Mouse (Mus musculus): Measurements from ENCODE around the gene Tns1. TPM values are rescaled to one million over a fixed set of nuclear protein-coding genes. Genes with fewer than 3 reads are reported as not detected.

The Tns1 gene
- polyA plus RNA-seq, 1 experiment from 2014 or later, result 15.3 TPM

- 86% methylated on average over 5 of the region's 5 CpGs for WGBS
- no peaks in the 10 kb centered on the region; the same call in 1 of the 2 replicates for H3K27me3 ChIP-seq (ENCODE audit: insufficient read depth, poor library complexity, severe bottlenecking)
- H3K9me3 ChIP-seq, result no peaks in the 10 kb centered on the region
- no peak overlapping the region for H3K27ac ChIP-seq
- H3K4me1 ChIP-seq (replicated peaks), result peaks cover 14% of the 10 kb centered on the region; the same call in 1 of the 2 replicates
- no peak for DNase-seq (ENCODE audit: low spot score)
- H3K36me3 ChIP-seq, result no peaks in the 10 kb centered on the region
- no peak overlapping the region for H3K4me3 ChIP-seq
Observed at GRCm38 (mm10) chr1:74059552-74059951, 64.7 kb downstream of the Tns1 start.

GRCm38 (mm10) chr1:74058771-74059170 is 65.5 kb downstream of the Tns1 start:
- H3K27me3 ChIP-seq (ENCODE audit: insufficient read depth, poor library complexity, severe bottlenecking), result no peaks in the 10 kb centered on the region; the same call in 1 of the 2 replicates
- H3K4me1 ChIP-seq (replicated peaks), result peaks cover 21% of the 10 kb centered on the region; the same call in 1 of the 2 replicates
- no peak for DNase-seq (ENCODE audit: low spot score)
- H3K4me3 ChIP-seq, result no peak overlapping the region
- WGBS, result 89% methylated on average over 4 of the region's 4 CpGs
- no peak overlapping the region for H3K27ac ChIP-seq
- no peaks in the 10 kb centered on the region for H3K9me3 ChIP-seq
- H3K36me3 ChIP-seq, result no peaks in the 10 kb centered on the region

GRCm38 (mm10) chr1:74058309-74058708 is 65.9 kb downstream of the Tns1 start:
- H3K9me3 ChIP-seq, result no peaks in the 10 kb centered on the region
- H3K4me3 ChIP-seq, result no peak overlapping the region
- WGBS, result 73% methylated on average over 4 of the region's 4 CpGs
- H3K4me1 ChIP-seq (replicated peaks), result peaks cover 26% of the 10 kb centered on the region; the same call in 1 of the 2 replicates
- H3K27ac ChIP-seq, result peak overlapping the region; percentile 35; the same call in 1 of the 2 replicates
- no peak for DNase-seq (ENCODE audit: low spot score)
- no peaks in the 10 kb centered on the region; the same call in 1 of the 2 replicates for H3K27me3 ChIP-seq (ENCODE audit: insufficient read depth, poor library complexity, severe bottlenecking)
- no peaks in the 10 kb centered on the region for H3K36me3 ChIP-seq

- peaks cover 26% of the 10 kb centered on the region; the same call in 1 of the 2 replicates for H3K4me1 ChIP-seq (replicated peaks)
- no peaks in the 10 kb centered on the region for H3K36me3 ChIP-seq
- no peaks in the 10 kb centered on the region for H3K27me3 ChIP-seq (ENCODE audit: insufficient read depth, poor library complexity, severe bottlenecking)
- no peak overlapping the region for H3K27ac ChIP-seq
- no peak overlapping the region for H3K4me3 ChIP-seq
- DNase-seq (ENCODE audit: low spot score), result no peak
- no peaks in the 10 kb centered on the region for H3K9me3 ChIP-seq
- 87% methylated on average over 5 of the region's 5 CpGs for WGBS
Observed at GRCm38 (mm10) chr1:74057501-74057900, 66.7 kb downstream of the Tns1 start.

- Histone ChIP-seq H3K4me1 (replicated peaks) (peaks cover 32% of the 10 kb centered on the region), H3K27me3 (ENCODE audit: insufficient read depth, poor library complexity, severe bottlenecking) (no peaks in the 10 kb centered on the region)
- 86% methylated on average over 4 of the region's 4 CpGs for WGBS
Observed at GRCm38 (mm10) chr1:74055552-74055951, 68.7 kb downstream of the Tns1 start.

GRCm38 (mm10) chr1:74054471-74054870 is 69.8 kb downstream of the Tns1 start:
- no peak for DNase-seq (ENCODE audit: low spot score)
- Histone ChIP-seq H3K4me3 (no peak overlapping the region), H3K9me3 (no peaks in the 10 kb centered on the region), H3K36me3 (no peaks in the 10 kb centered on the region), H3K4me1 (replicated peaks) (peaks cover 26% of the 10 kb centered on the region), H3K27ac (peak overlapping the region; percentile 56; the same call in 1 of the 2 replicates), H3K27me3 (ENCODE audit: insufficient read depth, poor library complexity, severe bottlenecking) (no peaks in the 10 kb centered on the region)
- WGBS, result 76% methylated on average over 3 of the region's 3 CpGs

More at GRCm38 (mm10) chr1:74055552-74055951, 68.7 kb downstream of the Tns1 start:
- Histone ChIP-seq H3K4me3 (no peak overlapping the region), H3K27ac (no peak overlapping the region), H3K36me3 (no peaks in the 10 kb centered on the region), H3K9me3 (no peaks in the 10 kb centered on the region)
- DNase-seq (ENCODE audit: low spot score), result no peak

GRCm38 (mm10) chr1:74054007-74054406 is 70.2 kb downstream of the Tns1 start:
- Histone ChIP-seq H3K4me3 (no peak overlapping the region), H3K27me3 (ENCODE audit: insufficient read depth, poor library complexity, severe bottlenecking) (no peaks in the 10 kb centered on the region), H3K27ac (peak overlapping the region; percentile 56; the same call in 1 of the 2 replicates), H3K9me3 (no peaks in the 10 kb centered on the region), H3K4me1 (replicated peaks) (peaks cover 23% of the 10 kb centered on the region), H3K36me3 (no peaks in the 10 kb centered on the region)
- DNase-seq (ENCODE audit: low spot score), result peak; percentile 44
- WGBS, result 38% methylated on average over 7 of the region's 7 CpGs

- Histone ChIP-seq H3K4me3 (no peak overlapping the region), H3K4me1 (replicated peaks) (peaks cover 23% of the 10 kb centered on the region), H3K36me3 (peaks cover 3% of the 10 kb centered on the region; the same call in 1 of the 2 replicates), H3K27me3 (ENCODE audit: insufficient read depth, poor library complexity, severe bottlenecking) (no peaks in the 10 kb centered on the region), H3K9me3 (no peaks in the 10 kb centered on the region), H3K27ac (no peak overlapping the region)
- 66% methylated on average over 2 of the region's 2 CpGs for WGBS
- DNase-seq (ENCODE audit: low spot score), result no peak
Observed at GRCm38 (mm10) chr1:74053068-74053467, 71.2 kb downstream of the Tns1 start.

- WGBS, result 42% methylated on average over 2 of the region's 2 CpGs
- no peak for DNase-seq (ENCODE audit: low spot score)
Observed at GRCm38 (mm10) chr1:74051349-74051748, 72.9 kb downstream of the Tns1 start.

GRCm38 (mm10) chr1:74049430-74049829 is 74.8 kb downstream of the Tns1 start:
- Histone ChIP-seq H3K9me3 (no peaks in the 10 kb centered on the region), H3K27me3 (ENCODE audit: insufficient read depth, poor library complexity, severe bottlenecking) (no peaks in the 10 kb centered on the region), H3K27ac (no peak overlapping the region), H3K36me3 (peaks cover 8% of the 10 kb centered on the region; the same call in 1 of the 2 replicates), H3K4me1 (replicated peaks) (peaks cover 25% of the 10 kb centered on the region), H3K4me3 (no peak overlapping the region)
- WGBS, result 92% methylated on average over 17 of the region's 17 CpGs
- DNase-seq (ENCODE audit: low spot score), result no peak

More at GRCm38 (mm10) chr1:74051349-74051748, 72.9 kb downstream of the Tns1 start:
- Histone ChIP-seq H3K4me3 (no peak overlapping the region), H3K9me3 (no peaks in the 10 kb centered on the region), H3K4me1 (replicated peaks) (peaks cover 23% of the 10 kb centered on the region), H3K27me3 (ENCODE audit: insufficient read depth, poor library complexity, severe bottlenecking) (no peaks in the 10 kb centered on the region), H3K36me3 (peaks cover 8% of the 10 kb centered on the region; the same call in 1 of the 2 replicates), H3K27ac (no peak overlapping the region)

- WGBS, result 88% methylated on average over 6 of the region's 6 CpGs
- Histone ChIP-seq H3K27me3 (ENCODE audit: insufficient read depth, poor library complexity, severe bottlenecking) (no peaks in the 10 kb centered on the region), H3K36me3 (peaks cover 8% of the 10 kb centered on the region; the same call in 1 of the 2 replicates), H3K4me3 (no peak overlapping the region), H3K27ac (no peak overlapping the region), H3K9me3 (no peaks in the 10 kb centered on the region), H3K4me1 (replicated peaks) (peaks cover 29% of the 10 kb centered on the region)
- no peak for DNase-seq (ENCODE audit: low spot score)
Observed at GRCm38 (mm10) chr1:74047722-74048121, 76.5 kb downstream of the Tns1 start.

- no peaks in the 10 kb centered on the region for H3K9me3 ChIP-seq
- DNase-seq (ENCODE audit: low spot score), result no peak
- 84% methylated on average over 2 of the region's 2 CpGs for WGBS
- H3K4me3 ChIP-seq, result no peak overlapping the region
- no peaks in the 10 kb centered on the region for H3K27me3 ChIP-seq (ENCODE audit: insufficient read depth, poor library complexity, severe bottlenecking)
- peaks cover 33% of the 10 kb centered on the region for H3K4me1 ChIP-seq (replicated peaks)
- H3K36me3 ChIP-seq, result peaks cover 8% of the 10 kb centered on the region; the same call in 1 of the 2 replicates
- H3K27ac ChIP-seq, result no peak overlapping the region
Observed at GRCm38 (mm10) chr1:74047311-74047710, 76.9 kb downstream of the Tns1 start.

GRCm38 (mm10) chr1:74045034-74045433 is 79.2 kb downstream of the Tns1 start:
- Histone ChIP-seq H3K36me3 (peaks cover 8% of the 10 kb centered on the region; the same call in 1 of the 2 replicates), H3K4me1 (replicated peaks) (peaks cover 47% of the 10 kb centered on the region)
- no peak for DNase-seq (ENCODE audit: low spot score)

More at GRCm38 (mm10) chr1:74045034-74045433, 79.2 kb downstream of the Tns1 start:
- no peaks in the 10 kb centered on the region for H3K27me3 ChIP-seq (ENCODE audit: insufficient read depth, poor library complexity, severe bottlenecking)
- no peak overlapping the region for H3K27ac ChIP-seq
- 82% methylated on average over 2 of the region's 2 CpGs for WGBS
- no peak overlapping the region for H3K4me3 ChIP-seq
- H3K9me3 ChIP-seq, result no peaks in the 10 kb centered on the region
